Mouse (Mus musculus): Measurements from ENCODE around the gene Igsf11.

The Igsf11 gene

GRCm38 (mm10) chr16:38940805-38941204 is 48.3 kb downstream of the Igsf11 start:
- DNase-seq = no peak

GRCm38 (mm10) chr16:38941275-38941674 is 48.8 kb downstream of the Igsf11 start:
- DNase-seq = no peak

GRCm38 (mm10) chr16:38943706-38944550 is 51.5 kb downstream of the Igsf11 start:
- DNase-seq = no peak

- DNase-seq = no peak
Observed at GRCm38 (mm10) chr16:38945111-38945510, 52.6 kb downstream of the Igsf11 start.

GRCm38 (mm10) chr16:38945581-38945981 is 53.1 kb downstream of the Igsf11 start:
- DNase-seq = peak; percentile 86 to 90

GRCm38 (mm10) chr16:38946453-38946852 is 54.0 kb downstream of the Igsf11 start:
- DNase-seq = peak; percentile 78 to 81

GRCm38 (mm10) chr16:38947141-38947879 is 54.8 kb downstream of the Igsf11 start:
- no peak for DNase-seq

- no peak for DNase-seq
Observed at GRCm38 (mm10) chr16:38948441-38948840, 56.0 kb downstream of the Igsf11 start.

- no peak for DNase-seq
Observed at GRCm38 (mm10) chr16:38952881-38953280, 60.4 kb downstream of the Igsf11 start.

- DNase-seq = no peak
Observed at GRCm38 (mm10) chr16:38953821-38954220, 61.4 kb downstream of the Igsf11 start.

GRCm38 (mm10) chr16:38954501-38955288 is 62.2 kb downstream of the Igsf11 start:
- DNase-seq = no peak

GRCm38 (mm10) chr16:38955296-38955695 is 62.8 kb downstream of the Igsf11 start:
- DNase-seq = no peak

- no peak for DNase-seq
Observed at GRCm38 (mm10) chr16:38958801-38959200, 66.3 kb downstream of the Igsf11 start.

- no peak for DNase-seq
Observed at GRCm38 (mm10) chr16:38960550-38960949, 68.1 kb downstream of the Igsf11 start.

- no peak for DNase-seq
Observed at GRCm38 (mm10) chr16:38961865-38962264, 69.4 kb downstream of the Igsf11 start.

- DNase-seq = no peak
Observed at GRCm38 (mm10) chr16:38962695-38963094, 70.2 kb downstream of the Igsf11 start.

GRCm38 (mm10) chr16:38967026-38967425 is 74.6 kb downstream of the Igsf11 start:
- DNase-seq = no peak

- no peak for DNase-seq
Observed at GRCm38 (mm10) chr16:38976151-38976550, 83.7 kb downstream of the Igsf11 start.

- no peak for DNase-seq
Observed at GRCm38 (mm10) chr16:38978546-38978945, 86.1 kb downstream of the Igsf11 start.

- no peak for DNase-seq
Observed at GRCm38 (mm10) chr16:38980546-38980945, 88.1 kb downstream of the Igsf11 start.

- DNase-seq = no peak
Observed at GRCm38 (mm10) chr16:38982051-38982450, 89.6 kb downstream of the Igsf11 start.

- DNase-seq = peak; percentile 40 to 76
Observed at GRCm38 (mm10) chr16:38982508-38983236, 90.2 kb downstream of the Igsf11 start.
